Mouse (Mus musculus) liver, embryonic 14.5 days (tissue): Measurements from ENCODE around the gene Chchd3.
A peak's percentile ranks its signal among the peaks of the same experiment; 100 is the strongest.

Experiments
- CTCF ChIP-seq: IDR thresholded peaks from 2 replicates; pipeline ENCODE4 v1.5.1; 2016; ENCODE audit warnings: antibody characterized with exemption, low read depth, control low read depth
- EP300 ChIP-seq: IDR thresholded peaks from 2 replicates; pipeline ENCODE4 v1.6.1; 2016; ENCODE audit warnings: antibody characterized with exemption, low read depth

DNA sequence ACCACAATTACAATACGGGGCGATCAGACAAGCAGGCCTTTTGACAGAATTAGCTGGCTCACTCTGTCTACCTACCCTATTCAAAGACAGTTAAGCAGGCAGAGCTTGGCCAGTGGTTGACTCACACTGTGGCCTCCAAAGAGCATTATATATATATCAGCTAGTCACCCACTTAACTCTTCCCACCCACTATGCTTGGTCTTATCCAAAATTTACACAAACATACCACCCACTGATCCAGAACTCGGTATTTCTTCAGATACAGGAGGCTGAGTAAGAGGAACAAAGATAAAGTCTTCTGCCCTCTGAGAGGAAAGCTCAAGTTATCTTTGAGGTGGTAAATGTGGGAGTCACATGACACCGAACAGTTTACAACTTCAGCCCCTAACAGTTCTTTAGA, 4.4 kb downstream of the Chchd3 start:
- TF ChIP-seq EP300 (peak; percentile 47; the same call in 1 of the 2 replicates), CTCF (no peak)
